28 mouse cellular contexts compared by ENCODE assay signal in genomic region chr10:108124934-108125599, GRCm38 (mm10). TPM values are rescaled to one million over a fixed set of nuclear protein-coding genes. Genes with fewer than 3 reads are reported as not detected.
DNase-seq lines count a peak whose midpoint lies in the region; ATAC-seq and TF ChIP-seq lines count a peak whose summit lies in the region.
"Had no signal": no experiment of that assay in that cellular context is flagged by ENCODE, and none has a peak within 500 bp of the region (broad histone marks: within the 10 kb centered on the region; RNA-seq: fewer than 3 reads in every experiment).

No protein-coding gene starts in this region.

- no peaks in the 10 kb centered on the region for H3K27me3 ChIP-seq in C2C12 (ENCODE audit: control insufficient read depth, insufficient read depth, insufficient read length)
- no peaks in the 10 kb centered on the region for H3K27me3 ChIP-seq in intestine, postnatal 0 days (replicated peaks; ENCODE audit: control insufficient read depth, insufficient read depth, low read length)
- no peaks in the 10 kb centered on the region for H3K27me3 ChIP-seq in stomach, postnatal 0 days (ENCODE audit: control insufficient read depth, insufficient read depth, low read length)
- H3K27me3 ChIP-seq: embryonic facial prominence, embryonic 12.5 days; embryonic facial prominence, embryonic 15.5 days; forebrain, embryonic 12.5 days; forebrain, embryonic 15.5 days; heart, embryonic 13.5 days; hindbrain, embryonic 12.5 days; hindbrain, embryonic 15.5 days had no signal

- H3K36me3 ChIP-seq in C2C12 (ENCODE audit: control insufficient read depth, insufficient read depth), result no peaks in the 10 kb centered on the region
- no peaks in the 10 kb centered on the region for H3K36me3 ChIP-seq in ES-E14 (ENCODE audit: control insufficient read depth, insufficient read depth, low read length, poor library complexity, severe bottlenecking)
- H3K36me3 ChIP-seq in intestine, postnatal 0 days (ENCODE audit: control insufficient read depth, insufficient read depth), result no peaks in the 10 kb centered on the region
- H3K36me3 ChIP-seq in stomach, postnatal 0 days (ENCODE audit: control insufficient read depth, insufficient read depth, low read length), result no peaks in the 10 kb centered on the region
- H3K36me3 ChIP-seq: embryonic facial prominence, embryonic 12.5 days; embryonic facial prominence, embryonic 15.5 days; forebrain, embryonic 12.5 days; forebrain, embryonic 15.5 days; G1E; heart, embryonic 10.5 days; heart, embryonic 13.5 days; hindbrain, embryonic 12.5 days; hindbrain, embryonic 15.5 days had no signal

- H3K4me1 ChIP-seq in ES-E14 (ENCODE audit: control insufficient read depth in 2 of 2, insufficient read depth in 2 of 2, low read length in 2 of 2, poor library complexity in 1 of 2), result no peaks in the 10 kb centered on the region
- no peaks in the 10 kb centered on the region for H3K4me1 ChIP-seq in intestine, postnatal 0 days (replicated peaks; ENCODE audit: control insufficient read depth, insufficient read depth, low read length)
- H3K4me1 ChIP-seq in stomach, postnatal 0 days (replicated peaks; ENCODE audit: control insufficient read depth, insufficient read depth), result no peaks in the 10 kb centered on the region
- H3K4me1 ChIP-seq: embryonic facial prominence, embryonic 12.5 days; embryonic facial prominence, embryonic 15.5 days; forebrain, embryonic 12.5 days; forebrain, embryonic 15.5 days; heart, embryonic 10.5 days; heart, embryonic 13.5 days; hindbrain, embryonic 12.5 days; hindbrain, embryonic 15.5 days had no signal

- no peaks in the 10 kb centered on the region for H3K79me2 ChIP-seq in C2C12 (ENCODE audit: control insufficient read depth, insufficient read depth)

- H3K9me3 ChIP-seq in ES-E14 (ENCODE audit: control insufficient read depth, insufficient read depth, low read depth, low read length), result no peaks in the 10 kb centered on the region
- H3K9me3 ChIP-seq in intestine, postnatal 0 days (ENCODE audit: control insufficient read depth), result no peaks in the 10 kb centered on the region
- no peaks in the 10 kb centered on the region for H3K9me3 ChIP-seq in stomach, postnatal 0 days (ENCODE audit: control insufficient read depth, low read length)
- H3K9me3 ChIP-seq: embryonic facial prominence, embryonic 12.5 days; embryonic facial prominence, embryonic 15.5 days; forebrain, embryonic 12.5 days; forebrain, embryonic 15.5 days; G1E; heart, embryonic 10.5 days; heart, embryonic 13.5 days; hindbrain, embryonic 12.5 days; hindbrain, embryonic 15.5 days had no signal

- WGBS in intestine, postnatal 0 days, result 41% methylated on average over 3 of the region's 3 CpGs
- WGBS in stomach, postnatal 0 days, result 80% methylated on average over 3 of the region's 3 CpGs

- H3K27ac ChIP-seq in ES-E14 (ENCODE audit: insufficient read depth, low read depth, low read length, poor library complexity, severe bottlenecking), result no peak overlapping the region
- no peak overlapping the region for H3K27ac ChIP-seq in intestine, postnatal 0 days (ENCODE audit: low read depth, low read length)
- H3K27ac ChIP-seq in stomach, postnatal 0 days (replicated peaks), result no peak overlapping the region
- H3K27ac ChIP-seq: embryonic facial prominence, embryonic 12.5 days; embryonic facial prominence, embryonic 15.5 days; forebrain, embryonic 12.5 days; forebrain, embryonic 15.5 days; heart, adult 2 months; heart, embryonic 10.5 days; heart, embryonic 13.5 days; hindbrain, embryonic 12.5 days; hindbrain, embryonic 15.5 days had no signal

- no peak for TF ChIP-seq CTCF in C2C12 (IDR thresholded peaks at IDR 0.05; ENCODE audit: control insufficient read depth, insufficient read depth, insufficient read length)
- no peak for TF ChIP-seq CTCF in intestine, postnatal 0 days (IDR thresholded peaks at IDR 0.05; ENCODE audit: low read depth)
- no peak for TF ChIP-seq CTCF in stomach, postnatal 0 days (IDR thresholded peaks at IDR 0.05; ENCODE audit: low read depth)

- H3K4me2 ChIP-seq in intestine, postnatal 0 days (replicated peaks; ENCODE audit: low read depth), result no peak overlapping the region
- H3K4me2 ChIP-seq in stomach, postnatal 0 days (replicated peaks; ENCODE audit: low read depth), result no peak overlapping the region
- H3K4me2 ChIP-seq: embryonic facial prominence, embryonic 12.5 days; embryonic facial prominence, embryonic 15.5 days; forebrain, embryonic 12.5 days; forebrain, embryonic 15.5 days; heart, embryonic 13.5 days; hindbrain, embryonic 12.5 days; hindbrain, embryonic 15.5 days had no signal

- no peak overlapping the region for H3K9ac ChIP-seq in ES-E14 (ENCODE audit: insufficient read depth, low read depth, low read length, poor library complexity, severe bottlenecking)
- no peak overlapping the region for H3K9ac ChIP-seq in intestine, postnatal 0 days (ENCODE audit: low read depth, low read length)
- no peak overlapping the region for H3K9ac ChIP-seq in stomach, postnatal 0 days (ENCODE audit: low read length)
- H3K9ac ChIP-seq: embryonic facial prominence, embryonic 12.5 days; embryonic facial prominence, embryonic 15.5 days; forebrain, embryonic 12.5 days; forebrain, embryonic 15.5 days; heart, embryonic 13.5 days; hindbrain, embryonic 12.5 days; hindbrain, embryonic 15.5 days had no signal

- no peak for DNase-seq in ES-E14 (ENCODE audit: low read depth, low spot score)
- DNase-seq in stomach, postnatal 0 days (ENCODE audit: low spot score), result no peak
- no peak for DNase-seq in layer of hippocampus, adult 9-10 months (ENCODE audit: low spot score)
- DNase-seq in kidney, postnatal 4 days, result no peak
- DNase-seq in right cerebral cortex, postnatal 10 days (ENCODE audit: low spot score in 2 of 2), result no peak
- DNase-seq: adrenal gland, postnatal 14 days; B cell, adult 2 months; cerebellum, adult 11 months; cerebellum, adult 2 months; cerebellum, adult 9-11 months; cerebellum, postnatal 25 days; gastrocnemius, postnatal 10 days; gastrocnemius, postnatal 36 days; heart, adult 2 months; heart, postnatal 14 days had no signal

- TF ChIP-seq EP300 in stomach, postnatal 0 days (optimal IDR thresholded peaks at IDR 0.05), result no peak

- H3K4me3 ChIP-seq in C2C12 (ENCODE audit: insufficient read depth, poor library complexity, severe bottlenecking) (no peak overlapping the region), ES-E14 (ENCODE audit: insufficient read depth in 1 of 2, low read depth in 1 of 2, low read length in 2 of 2, poor library complexity in 1 of 2, severe bottlenecking in 1 of 2) (no peak overlapping the region)
- H3K4me3 ChIP-seq in intestine, postnatal 0 days (ENCODE audit: low read depth, low read length), result no peak overlapping the region
- no peak overlapping the region for H3K4me3 ChIP-seq in stomach, postnatal 0 days (ENCODE audit: low read depth, low read length)
- H3K4me3 ChIP-seq: embryonic facial prominence, embryonic 12.5 days; embryonic facial prominence, embryonic 15.5 days; forebrain, embryonic 12.5 days; forebrain, embryonic 15.5 days; heart, adult 2 months; heart, embryonic 10.5 days; heart, embryonic 13.5 days; hindbrain, embryonic 12.5 days; hindbrain, embryonic 15.5 days had no signal

- in situ Hi-C loops in ES-E14 (cut with MboI; ENCODE audit: low sequenced_read_pairs in 2 of 2, unreplicated experiment in 2 of 2), result no loop called here

- no peaks in the 10 kb centered on the region for H3K79me3 ChIP-seq in C2C12 (ENCODE audit: low read depth)

- H3ac ChIP-seq in C2C12 (ENCODE audit: control insufficient read depth, insufficient read length, low read depth), result no peak overlapping the region

- ATAC-seq in intestine, postnatal 0 days, result peak; percentile 98
- ATAC-seq in stomach, postnatal 0 days (ENCODE audit: low FRiP score, low TSS enrichment), result peak; percentile 73; the same call in 1 of the 2 replicates
- ATAC-seq: CD4-positive, CD25-positive, alpha-beta regulatory T cell, adult 4 months; forebrain, embryonic 15.5 days; Patski had no signal

TF ChIP-seq in C2C12, 6 proteins besides CTCF, POLR2A, EP300 and RAD21:
- TF ChIP-seq MYOG (IDR thresholded peaks at IDR 0.05; ENCODE audit: control insufficient read depth, extremely low read depth, insufficient read length) (no peak), MYOD1 (IDR thresholded peaks at IDR 0.05; ENCODE audit: control insufficient read depth, insufficient read length, low read depth) (peak; percentile 54)

TF ChIP-seq in ES-E14, 5 proteins besides CTCF, POLR2A, EP300 and RAD21:
- TF ChIP-seq CHD2 (IDR thresholded peaks at IDR 0.05; ENCODE audit: low read depth, low read length) (no peak), ZNF384 (IDR thresholded peaks at IDR 0.05; ENCODE audit: low read depth, low read length) (no peak), HCFC1 (IDR thresholded peaks at IDR 0.05; ENCODE audit: borderline replicate concordance, insufficient read depth, low read length) (no peak), MAFK (IDR thresholded peaks at IDR 0.05; ENCODE audit: insufficient read depth, low read depth, low read length) (0 out of 2 replicates have a peak, but pooled peaks have one; percentile 46), ZC3H11A (IDR thresholded peaks at IDR 0.05; ENCODE audit: borderline replicate concordance, low read depth, low read length) (no peak)

RNA-seq across cellular contexts. Expression of gene Ppp1r12a, which starts 36.9 kb away (rescaled TPM):
- 17.5 TPM for polyA plus RNA-seq in C2C12 (2012; fragmentation: generic; extraction: Trizol)
- 73.6 and 106 TPM in 2 replicates for total RNA-seq in ES-E14 (2012; rRNA removed)
- polyA plus RNA-seq in intestine, postnatal 0 days (2015; fragmentation: Nextera tagmentation; extraction: Ambion mirVana), result 84.1 and 102 TPM in 2 replicates
- polyA plus RNA-seq in stomach, postnatal 0 days (2015; fragmentation: Nextera tagmentation; extraction: Ambion mirVana), result 71.1 and 72.5 TPM in 2 replicates
